Mouse (Mus musculus): ENCODE results near the gene Glt8d2. TPM values are rescaled to one million over a fixed set of nuclear protein-coding genes. Genes with fewer than 3 reads are reported as not detected.

Gene Glt8d2
- 2.1 and 2.6 TPM in 2 replicates for polyA plus RNA-seq (2016; fragmentation: Nextera tagmentation; extraction: Ambion mirVana)

- Histone ChIP-seq H3K4me3 (peak within 1 kb of the TSS; percentile 25), H3K4me1 (replicated peaks) (peaks cover 14% of the 10 kb centered on the region), H3K9ac (peak within 1 kb of the TSS; percentile 29; the same call in 1 of the 2 replicates), H3K9me3 (replicated peaks) (no peaks in the 10 kb centered on the region), H3K4me2 (peak within 1 kb of the TSS; percentile 57), H3K27ac (ENCODE audit: poor library complexity, severe bottlenecking) (0 out of 2 replicates have a peak within 1 kb of the TSS, but pooled peaks have one; percentile 17), H3K36me3 (no peaks in the 10 kb centered on the region), H3K27me3 (replicated peaks) (no peaks in the 10 kb centered on the region)
- ATAC-seq (ENCODE audit: insufficient number of reproducible peaks, low FRiP score) = no peak
- WGBS = 5% methylated on average over 14 of the region's 14 CpGs
Observed at GRCm38 (mm10) chr10:82690494-82690893, at the start of gene Glt8d2. TSS of gene Glt8d2 (minus strand) at chr10:82690650.

GRCm38 (mm10) chr10:82699296-82699941 lies 9.0 kb upstream of the Glt8d2 start:
- under 1% methylated on average over 55 of the region's 59 CpGs for WGBS
- ATAC-seq (ENCODE audit: insufficient number of reproducible peaks, low FRiP score) = peak; percentile 78
- peaks cover 13% of the 10 kb centered on the region for H3K36me3 ChIP-seq
- H3K4me1 ChIP-seq (replicated peaks) = peaks cover 18% of the 10 kb centered on the region
- H3K4me2 ChIP-seq = peak overlapping the region; percentile 85
- peak overlapping the region; percentile 84 for H3K4me3 ChIP-seq
- no peaks in the 10 kb centered on the region for H3K9me3 ChIP-seq (replicated peaks)
- H3K9ac ChIP-seq = peak overlapping the region; percentile 90
- no peaks in the 10 kb centered on the region for H3K27me3 ChIP-seq (replicated peaks)
- peak overlapping the region; percentile 77 for H3K27ac ChIP-seq (ENCODE audit: poor library complexity, severe bottlenecking)

DNA sequence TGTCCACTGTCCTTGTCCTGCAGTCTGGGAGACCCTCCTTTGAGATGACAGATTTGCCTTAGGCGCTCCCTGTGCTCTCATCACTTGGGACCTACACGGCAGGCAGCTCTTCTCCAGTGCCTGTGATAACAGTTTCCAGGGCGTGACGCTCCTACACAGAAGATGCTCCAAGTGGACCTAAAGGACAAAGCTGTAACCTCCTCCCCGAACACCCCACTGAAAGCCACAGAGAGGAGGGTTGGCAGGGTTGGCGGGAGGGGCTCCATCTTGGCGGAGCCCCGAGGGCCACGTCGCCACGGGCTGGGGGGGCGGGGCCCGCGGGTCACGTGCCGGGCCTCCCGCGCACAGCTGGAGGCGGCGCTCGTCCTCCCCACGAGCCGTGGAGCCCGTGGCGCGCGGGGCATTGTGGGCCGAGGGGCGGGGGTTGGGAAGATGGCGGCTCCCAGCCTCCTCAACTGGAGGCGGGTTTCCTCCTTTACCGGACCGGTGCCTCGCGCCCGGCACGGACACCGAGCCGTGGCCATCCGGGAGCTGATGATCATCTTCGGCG lies 8.3 kb upstream of the Glt8d2 start:
- no peaks in the 10 kb centered on the region for H3K9me3 ChIP-seq (replicated peaks)
- peak; percentile 96 for ATAC-seq (ENCODE audit: insufficient number of reproducible peaks, low FRiP score)
- H3K27ac ChIP-seq (ENCODE audit: poor library complexity, severe bottlenecking) = peak overlapping the region; percentile 77
- H3K4me3 ChIP-seq = peak overlapping the region; percentile 84
- peak overlapping the region; percentile 85 for H3K4me2 ChIP-seq
- no peaks in the 10 kb centered on the region for H3K27me3 ChIP-seq (replicated peaks)
- H3K9ac ChIP-seq = peak overlapping the region; percentile 90
- WGBS = under 1% methylated on average over 42 of the region's 42 CpGs
- H3K36me3 ChIP-seq = peaks cover 9% of the 10 kb centered on the region
- H3K4me1 ChIP-seq (replicated peaks) = peaks cover 18% of the 10 kb centered on the region

- H3K9ac ChIP-seq = no peak overlapping the region
- peaks cover 18% of the 10 kb centered on the region for H3K4me1 ChIP-seq (replicated peaks)
- no peaks in the 10 kb centered on the region for H3K9me3 ChIP-seq (replicated peaks)
- H3K4me2 ChIP-seq = no peak overlapping the region
- H3K27me3 ChIP-seq (replicated peaks) = no peaks in the 10 kb centered on the region
- no peak overlapping the region for H3K27ac ChIP-seq (ENCODE audit: poor library complexity, severe bottlenecking)
- no peak overlapping the region for H3K4me3 ChIP-seq
- no peak for ATAC-seq (ENCODE audit: insufficient number of reproducible peaks, low FRiP score)
- peaks cover 9% of the 10 kb centered on the region for H3K36me3 ChIP-seq
- WGBS = 77% methylated on average over 3 of the region's 3 CpGs
Observed at GRCm38 (mm10) chr10:82697305-82697898, 7.0 kb upstream of the Glt8d2 start.

- no peak overlapping the region for H3K4me3 ChIP-seq
- no peaks in the 10 kb centered on the region for H3K27me3 ChIP-seq (replicated peaks)
- peaks cover 18% of the 10 kb centered on the region for H3K4me1 ChIP-seq (replicated peaks)
- H3K36me3 ChIP-seq = 0 out of 2 replicates have a peak, but pooled peaks cover 3% of the 10 kb centered on the region
- no peak for ATAC-seq (ENCODE audit: insufficient number of reproducible peaks, low FRiP score)
- H3K9me3 ChIP-seq (replicated peaks) = no peaks in the 10 kb centered on the region
- no peak overlapping the region for H3K27ac ChIP-seq (ENCODE audit: poor library complexity, severe bottlenecking)
- H3K4me2 ChIP-seq = no peak overlapping the region
- H3K9ac ChIP-seq = no peak overlapping the region
- WGBS = 56% methylated on average over 4 of the region's 4 CpGs
Observed at GRCm38 (mm10) chr10:82696453-82697079, 6.1 kb upstream of the Glt8d2 start.

GRCm38 (mm10) chr10:82695956-82696355 lies 5.5 kb upstream of the Glt8d2 start, which contains the start of gene Hcfc2:
TSS of gene Hcfc2 (plus strand) at chr10:82696160.
- Histone ChIP-seq H3K4me2 (no peak within 1 kb of the TSS), H3K4me3 (no peak within 1 kb of the TSS), H3K27me3 (replicated peaks) (no peaks in the 10 kb centered on the region), H3K9me3 (replicated peaks) (no peaks in the 10 kb centered on the region), H3K36me3 (no peaks in the 10 kb centered on the region), H3K9ac (no peak within 1 kb of the TSS), H3K27ac (ENCODE audit: poor library complexity, severe bottlenecking) (no peak within 1 kb of the TSS), H3K4me1 (replicated peaks) (peaks cover 16% of the 10 kb centered on the region)
- 55% methylated on average over 5 of the region's 5 CpGs for WGBS
- ATAC-seq (ENCODE audit: insufficient number of reproducible peaks, low FRiP score) = no peak

GRCm38 (mm10) chr10:82689681-82690211 lies 704 bp downstream of the Glt8d2 start:
- no peak for ATAC-seq (ENCODE audit: insufficient number of reproducible peaks, low FRiP score)
- WGBS = 66% methylated on average over 7 of the region's 7 CpGs
- Histone ChIP-seq H3K9me3 (replicated peaks) (no peaks in the 10 kb centered on the region), H3K27ac (ENCODE audit: poor library complexity, severe bottlenecking) (0 out of 2 replicates have a peak overlapping the region, but pooled peaks have one; percentile 17), H3K4me3 (peak overlapping the region; percentile 25), H3K4me2 (peak overlapping the region; percentile 57), H3K36me3 (no peaks in the 10 kb centered on the region), H3K9ac (no peak overlapping the region), H3K4me1 (replicated peaks) (peaks cover 14% of the 10 kb centered on the region), H3K27me3 (replicated peaks) (no peaks in the 10 kb centered on the region)

GRCm38 (mm10) chr10:82685440-82685839 lies 5.0 kb downstream of the Glt8d2 start:
- no peaks in the 10 kb centered on the region for H3K36me3 ChIP-seq
- ATAC-seq (ENCODE audit: insufficient number of reproducible peaks, low FRiP score) = no peak
- H3K4me2 ChIP-seq = no peak overlapping the region
- no peak overlapping the region for H3K4me3 ChIP-seq
- H3K27ac ChIP-seq (ENCODE audit: poor library complexity, severe bottlenecking) = no peak overlapping the region
- no peak overlapping the region for H3K9ac ChIP-seq
- peaks cover 7% of the 10 kb centered on the region for H3K4me1 ChIP-seq (replicated peaks)
- no peaks in the 10 kb centered on the region for H3K9me3 ChIP-seq (replicated peaks)
- no peaks in the 10 kb centered on the region for H3K27me3 ChIP-seq (replicated peaks)
- WGBS = 34% methylated on average over 2 of the region's 2 CpGs

- 75% methylated on average over 7 of the region's 7 CpGs for WGBS
- Histone ChIP-seq H3K9ac (no peak overlapping the region), H3K4me1 (replicated peaks) (no peaks in the 10 kb centered on the region), H3K36me3 (no peaks in the 10 kb centered on the region), H3K4me2 (no peak overlapping the region), H3K4me3 (no peak overlapping the region), H3K27me3 (replicated peaks) (no peaks in the 10 kb centered on the region), H3K9me3 (replicated peaks) (no peaks in the 10 kb centered on the region), H3K27ac (ENCODE audit: poor library complexity, severe bottlenecking) (no peak overlapping the region)
- no peak for ATAC-seq (ENCODE audit: insufficient number of reproducible peaks, low FRiP score)
Observed at GRCm38 (mm10) chr10:82681639-82682038, 8.8 kb downstream of the Glt8d2 start.

GRCm38 (mm10) chr10:82680769-82681168 lies 9.7 kb downstream of the Glt8d2 start:
- no peaks in the 10 kb centered on the region for H3K36me3 ChIP-seq
- H3K27ac ChIP-seq (ENCODE audit: poor library complexity, severe bottlenecking) = no peak overlapping the region
- no peak for ATAC-seq (ENCODE audit: insufficient number of reproducible peaks, low FRiP score)
- no peak overlapping the region for H3K4me3 ChIP-seq
- no peaks in the 10 kb centered on the region for H3K27me3 ChIP-seq (replicated peaks)
- 84% methylated on average over 5 of the region's 5 CpGs for WGBS
- H3K9me3 ChIP-seq (replicated peaks) = no peaks in the 10 kb centered on the region
- H3K9ac ChIP-seq = no peak overlapping the region
- no peak overlapping the region for H3K4me2 ChIP-seq
- no peaks in the 10 kb centered on the region for H3K4me1 ChIP-seq (replicated peaks)

DNA sequence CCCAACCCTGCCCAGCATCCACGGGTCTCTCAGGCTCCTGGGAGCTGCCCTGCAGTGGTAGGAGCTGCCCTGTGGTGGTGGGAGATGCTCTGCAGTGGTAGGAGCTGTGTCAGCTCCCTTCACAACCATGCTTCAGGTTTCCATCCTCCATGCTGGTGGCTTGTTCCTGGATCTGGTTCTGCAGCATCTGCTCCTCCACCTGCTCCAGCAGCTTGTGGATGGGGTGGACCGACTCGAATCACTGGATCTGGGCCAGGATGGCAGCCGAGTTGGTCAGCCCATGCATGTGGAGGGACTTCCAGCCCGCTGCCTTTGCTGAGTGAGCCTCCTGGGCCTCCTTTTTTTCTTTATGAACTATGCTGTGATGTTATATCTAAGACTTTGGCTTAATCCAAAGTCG lies 13.5 kb downstream of the Glt8d2 start:
- Histone ChIP-seq H3K4me3 (no peak overlapping the region), H3K27ac (ENCODE audit: poor library complexity, severe bottlenecking) (no peak overlapping the region), H3K4me1 (replicated peaks) (0 out of 2 replicates have a peak, but pooled peaks cover 7% of the 10 kb centered on the region), H3K9me3 (replicated peaks) (no peaks in the 10 kb centered on the region), H3K4me2 (no peak overlapping the region), H3K27me3 (replicated peaks) (no peaks in the 10 kb centered on the region), H3K36me3 (no peaks in the 10 kb centered on the region), H3K9ac (no peak overlapping the region)
- 80% methylated on average over 6 of the region's 6 CpGs for WGBS
- ATAC-seq (ENCODE audit: insufficient number of reproducible peaks, low FRiP score) = no peak

Data from heart, embryonic 12.5 days (tissue).